Mouse (Mus musculus): ENCODE results near the gene Zdhhc18.

DNA sequence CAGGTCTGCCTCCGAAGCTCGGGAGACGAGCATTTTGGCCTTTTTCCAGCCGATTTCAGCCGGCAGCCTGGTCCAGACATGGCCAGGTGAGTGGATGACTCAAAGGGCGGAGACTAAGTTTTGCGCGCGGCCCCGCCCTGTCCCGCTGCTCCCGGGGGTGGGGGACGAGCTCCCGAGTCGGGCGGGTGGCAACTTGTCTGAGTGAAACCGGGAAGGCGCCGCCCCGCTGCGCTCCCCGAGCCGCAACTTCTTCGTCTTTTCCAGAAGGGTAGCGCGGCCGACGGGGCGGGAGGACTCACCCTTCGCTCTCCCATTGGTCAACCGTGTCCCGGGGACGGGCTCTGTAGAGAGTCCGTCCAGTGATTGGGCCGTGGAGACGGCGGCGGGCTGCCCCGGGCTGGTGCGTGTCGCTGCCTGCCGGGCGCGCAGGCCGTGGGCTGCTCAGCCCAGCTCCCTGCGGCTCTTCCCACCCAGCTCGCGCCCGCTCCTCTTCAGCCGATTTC is 50.3 kb downstream of the Zdhhc18 start:
- TF ChIP-seq CHD2 (IDR thresholded peaks at IDR 0.05; ENCODE audit: low read depth, low read length) (no peak), MAFK (IDR thresholded peaks at IDR 0.05; ENCODE audit: insufficient read depth, low read depth, low read length) (no peak), ZNF384 (IDR thresholded peaks at IDR 0.05; ENCODE audit: low read depth, low read length) (no peak), ZC3H11A (IDR thresholded peaks at IDR 0.05; ENCODE audit: borderline replicate concordance, low read depth, low read length) (no peak), HCFC1 (IDR thresholded peaks at IDR 0.05; ENCODE audit: borderline replicate concordance, insufficient read depth, low read length) (no peak)
